Mouse (Mus musculus) frontal cortex, postnatal 14 days (tissue): ENCODE data around the gene Vpreb3.

Experiments used
- DNase-seq, 2 experiments: peaks; one replicate each; pipeline ENCODE4 v3.0.0; 2022; ENCODE audit warnings: low spot score in 2 of 2

The Vpreb3 gene

GRCm38 (mm10) chr10:75932081-75932678 lies 10.7 kb upstream of the Vpreb3 start:
- DNase-seq: no peak

- no peak for DNase-seq
Measured at GRCm38 (mm10) chr10:75932891-75933290, 10.0 kb upstream of the Vpreb3 start, which contains the start of gene Chchd10. Gene Chchd10 (plus strand): TSS chr10:75933130.

- no peak for DNase-seq
Measured at GRCm38 (mm10) chr10:75934991-75935390, 7.9 kb upstream of the Vpreb3 start.

GRCm38 (mm10) chr10:75935680-75936541 lies 6.9 kb upstream of the Vpreb3 start, which contains the start of gene Mmp11:
Gene Mmp11 (minus strand): TSS chr10:75936496.
- peak; percentile 57 to 66 for DNase-seq

GRCm38 (mm10) chr10:75936909-75937667 lies 5.8 kb upstream of the Vpreb3 start:
- DNase-seq: no peak

- no peak for DNase-seq
Measured at GRCm38 (mm10) chr10:75937851-75938643, 4.8 kb upstream of the Vpreb3 start.

- DNase-seq: no peak
Measured at GRCm38 (mm10) chr10:75939481-75940234, 3.2 kb upstream of the Vpreb3 start.

- DNase-seq: no peak
Measured at GRCm38 (mm10) chr10:75940520-75940919, 2.3 kb upstream of the Vpreb3 start, which contains the start of gene Gm867. Gene Gm867 (minus strand): TSS chr10:75940672.

GRCm38 (mm10) chr10:75941042-75941824 lies 1.6 kb upstream of the Vpreb3 start:
- DNase-seq: no peak

GRCm38 (mm10) chr10:75944066-75944772 lies 1.4 kb downstream of the Vpreb3 start:
- DNase-seq: no peak

GRCm38 (mm10) chr10:75945213-75945612 lies 2.4 kb downstream of the Vpreb3 start:
- DNase-seq: no peak

- no peak for DNase-seq
Measured at GRCm38 (mm10) chr10:75945896-75946295, 3.0 kb downstream of the Vpreb3 start.

- no peak for DNase-seq
Measured at GRCm38 (mm10) chr10:75948079-75948478, 5.2 kb downstream of the Vpreb3 start.

- DNase-seq: no peak
Measured at GRCm38 (mm10) chr10:75949053-75950045, 6.5 kb downstream of the Vpreb3 start.

- DNase-seq: no peak
Measured at GRCm38 (mm10) chr10:75950791-75951210, 7.9 kb downstream of the Vpreb3 start.

GRCm38 (mm10) chr10:75951424-75952050 lies 8.7 kb downstream of the Vpreb3 start:
- no peak for DNase-seq

GRCm38 (mm10) chr10:75954381-75954811 lies 11.5 kb downstream of the Vpreb3 start, which contains the start of gene Gm5134:
Gene Gm5134 (plus strand): TSS chr10:75954514.
- no peak for DNase-seq
